9 mouse cellular contexts compared by ENCODE assay signal in the genomic region with DNA sequence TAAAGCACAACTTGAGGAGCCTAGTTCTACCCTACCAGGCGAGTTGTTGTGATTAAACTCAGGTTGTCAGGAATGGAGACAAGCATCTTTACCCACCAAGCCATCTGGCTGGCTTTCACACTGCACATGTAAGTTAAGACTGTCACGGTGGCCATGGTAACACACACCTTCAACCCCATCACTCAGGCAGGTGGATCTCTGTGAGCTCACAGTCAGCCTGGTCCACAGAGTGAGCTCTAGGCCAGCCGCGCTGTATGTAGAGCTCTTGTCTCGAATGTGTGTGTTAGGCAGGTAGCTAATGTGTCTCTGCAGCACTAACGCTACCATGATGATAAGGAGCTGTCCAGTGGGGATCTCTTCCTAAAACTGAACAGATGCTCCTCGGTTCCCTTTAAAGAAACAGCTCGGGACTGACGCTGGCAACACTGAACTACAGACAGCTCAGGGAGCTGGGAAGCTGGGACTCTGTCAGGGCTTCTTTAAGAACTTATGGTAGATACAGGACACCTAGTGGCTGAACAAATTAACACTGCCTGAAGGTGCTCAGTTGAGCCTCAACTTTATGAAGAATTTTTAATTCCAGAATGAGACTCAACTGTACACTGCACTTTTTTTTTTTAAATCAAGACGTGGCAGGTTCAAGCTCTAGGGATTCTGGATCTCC.
DNase-seq lines count a peak whose midpoint lies in the region; ATAC-seq and TF ChIP-seq lines count a peak whose summit lies in the region.
"Had no signal": no experiment of that assay in that cellular context is flagged by ENCODE, and none has a peak within 500 bp of the region (broad histone marks: within the 10 kb centered on the region; RNA-seq: fewer than 3 reads in every experiment).

No protein-coding gene starts in this region.

- H3K27ac ChIP-seq in thymus, adult 2 months (ENCODE audit: control insufficient read depth, insufficient read depth, low read length): no peak overlapping the region
- H3K27ac ChIP-seq in midbrain, embryonic 15.5 days: no peak overlapping the region
- H3K27ac ChIP-seq: macrophage had no signal

- no peak for TF ChIP-seq CTCF in thymus, adult 2 months (IDR thresholded peaks at IDR 0.05; ENCODE audit: borderline replicate concordance, control insufficient read depth, extremely low read depth, insufficient read depth, low read length, poor library complexity)

- H3K9ac ChIP-seq in midbrain, embryonic 15.5 days: no peak overlapping the region; the same call in 1 of the 2 replicates

- 67% methylated on average over 10 of the region's 10 CpGs for WGBS in thymus, adult 2 months
- 59% methylated on average over 10 of the region's 10 CpGs for WGBS in midbrain, embryonic 15.5 days

- H3K9me3 ChIP-seq in midbrain, embryonic 15.5 days: no peaks in the 10 kb centered on the region

- peak; percentile 6 for DNase-seq in adrenal gland, adult 8-10 months
- no peak for DNase-seq in adrenal gland, adult 18-20 months (ENCODE audit: low spot score in 2 of 2)
- peak; percentile 5 for DNase-seq in thymus, postnatal 0 days (ENCODE audit: low spot score)
- DNase-seq in thymus, adult 2 months: no peak
- peak; percentile 12 for DNase-seq in layer of hippocampus, adult 9-10 months (ENCODE audit: low spot score)
- no peak for DNase-seq in spleen, postnatal 4 days (ENCODE audit: low spot score in 2 of 2)

- no peak for TF ChIP-seq POLR2A in thymus, adult 2 months (IDR thresholded peaks at IDR 0.05; ENCODE audit: control insufficient read depth, extremely low read depth, insufficient read depth, low read length, poor library complexity)

- no peak overlapping the region for H3K4me2 ChIP-seq in midbrain, embryonic 15.5 days

- H3K36me3 ChIP-seq in thymus, adult 2 months (ENCODE audit: control insufficient read depth, insufficient read depth, low read length): no peaks in the 10 kb centered on the region
- no peaks in the 10 kb centered on the region for H3K36me3 ChIP-seq in midbrain, embryonic 15.5 days (replicated peaks)

- no peak overlapping the region for H3K4me3 ChIP-seq in thymus, adult 2 months (ENCODE audit: control insufficient read depth, insufficient read depth, low read length)
- no peak overlapping the region for H3K4me3 ChIP-seq in midbrain, embryonic 15.5 days

- no peaks in the 10 kb centered on the region for H3K4me1 ChIP-seq in thymus, adult 2 months (replicated peaks; ENCODE audit: control insufficient read depth, insufficient read depth, low read length)
- H3K4me1 ChIP-seq in midbrain, embryonic 15.5 days: 0 out of 2 replicates have a peak, but pooled peaks cover 4% of the 10 kb centered on the region

- no peaks in the 10 kb centered on the region for H3K27me3 ChIP-seq in thymus, adult 2 months (ENCODE audit: control insufficient read depth, insufficient read depth, low read length)
- no peaks in the 10 kb centered on the region for H3K27me3 ChIP-seq in midbrain, embryonic 15.5 days (replicated peaks)

- ATAC-seq in frontal cortex, adult (ENCODE audit: low TSS enrichment): peak; percentile 98
- peak; percentile 63 for ATAC-seq in midbrain, embryonic 15.5 days (replicated peaks)

Comparison
In these comparisons a context has a peak if more than half of its experiments do, and no peak if none do; other contexts are left out.
1. DNase-seq: peak in adrenal gland, adult 8-10 months (single experiment), thymus, postnatal 0 days (single experiment) and layer of hippocampus, adult 9-10 months (single experiment); none in adrenal gland, adult 18-20 months (0 of 2), thymus, adult 2 months (single experiment) and spleen, postnatal 4 days (0 of 2).